Mouse (Mus musculus) heart, postnatal 10 days (tissue): Measurements from ENCODE around the gene Galnt6. TPM values are rescaled to one million over a fixed set of nuclear protein-coding genes. Genes with fewer than 3 reads are reported as not detected.

ENCODE experiments used
- DNase-seq, 2 experiments: peaks; one replicate each; pipeline ENCODE4 v3.0.0; 2021
- intact Hi-C: fragments of 180-260 bp; cut with DNase I; formaldehyde crosslinking; loops from one replicate; pipeline ENCODE4 v1.15.1; 2025
- microRNA-seq, 2 experiments: library from miRNA; unstranded; fragments of <30 nt; microRNA quantifications; one replicate each; pipeline ENCODE4 v1.2.0; 2022
- total RNA-seq, 2 experiments: library from RNA; stranded (reverse); gene quantifications; 2 replicates each; pipeline ENCODE4 v1.2.3; 2021

Galnt6 gene
- total RNA-seq, 2 experiments from 2014 or later, result 1.7 TPM

GRCm38 (mm10) chr15:100666219-100666696 lies 62.9 kb downstream of the Galnt6 start:
- peak; percentile 31 to 41 for DNase-seq
- intact Hi-C loops, result no loop called here

- intact Hi-C loops, result no loop called here
Observed at GRCm38 (mm10) chr15:100665411-100666218, 63.6 kb downstream of the Galnt6 start.

GRCm38 (mm10) chr15:100664813-100665274 lies 64.3 kb downstream of the Galnt6 start:
- no peak for DNase-seq
- intact Hi-C loops, result no loop called here

More at GRCm38 (mm10) chr15:100665411-100666218, 63.6 kb downstream of the Galnt6 start:
- no peak for DNase-seq

GRCm38 (mm10) chr15:100660805-100661204 lies 68.4 kb downstream of the Galnt6 start:
- DNase-seq, result no peak
- intact Hi-C loops, result no loop called here

- intact Hi-C loops, result no loop called here
- DNase-seq, result no peak
Observed at GRCm38 (mm10) chr15:100660306-100660705, 68.9 kb downstream of the Galnt6 start.

- intact Hi-C loops, result no loop called here
- DNase-seq, result no peak
Observed at GRCm38 (mm10) chr15:100655201-100655600, 74.0 kb downstream of the Galnt6 start.

GRCm38 (mm10) chr15:100654271-100654670 lies 74.9 kb downstream of the Galnt6 start:
- intact Hi-C loops, result no loop called here
- DNase-seq, result no peak

- no peak for DNase-seq
- intact Hi-C loops, result no loop called here
Observed at GRCm38 (mm10) chr15:100651610-100652009, 77.6 kb downstream of the Galnt6 start.

GRCm38 (mm10) chr15:100650111-100650510 lies 79.1 kb downstream of the Galnt6 start:
- intact Hi-C loops, result no loop called here
- no peak for DNase-seq

- no peak for DNase-seq
- intact Hi-C loops, result no loop called here
Observed at GRCm38 (mm10) chr15:100646161-100646560, 83.0 kb downstream of the Galnt6 start.

GRCm38 (mm10) chr15:100642451-100642850 lies 86.7 kb downstream of the Galnt6 start:
- DNase-seq, result no peak
- intact Hi-C loops, result no loop called here

Small RNA genes lying within 50 kb of the gene (microRNA-seq; reads per million reads assigned to microRNA genes)
- gene Mir6961, result 0 to 0.24 reads per million in 2 experiments

Other genes with a start within 250 kb of the Galnt6 start
- gene Csrnp2, start 233.9 kb downstream of the Galnt6 start, total RNA-seq, result 1 to 10 TPM; 2.8 to 5.0 TPM
- gene Tfcp2, start 177.4 kb downstream of the Galnt6 start, total RNA-seq, result 10 to 100 TPM; 13.3 to 15.0 TPM
- 10 to 100 TPM; 20.9 to 21.6 TPM for gene Pou6f1, start 129.4 kb downstream of the Galnt6 start, total RNA-seq
- 100 to 1,000 TPM; 176 to 183 TPM for gene Dazap2, start 114.0 kb downstream of the Galnt6 start, total RNA-seq
- gene Smagp, start 92.4 kb downstream of the Galnt6 start, total RNA-seq, result 10 to 100 TPM; 20.5 to 25.8 TPM
- gene Bin2, start 59.8 kb downstream of the Galnt6 start, total RNA-seq, result 1 to 10 TPM; 1.4 to 2.2 TPM
- 1 to 10 TPM in 1 of 2 experiments, under 1 TPM in 1; 0.53 to 1.1 TPM for gene Cela1, start 41.5 kb downstream of the Galnt6 start, total RNA-seq
- 1 to 10 TPM; 2.6 to 7.8 TPM for gene Slc4a8, start 32.4 kb upstream of the Galnt6 start, total RNA-seq
- gene Scn8a, start 140.5 kb upstream of the Galnt6 start, total RNA-seq, result under 1 TPM; 0.35 to 0.72 TPM